Mouse (Mus musculus): ENCODE results near the gene D7Ertd443e.
A peak's percentile ranks its signal among the peaks of the same experiment; 100 is the strongest.

The D7Ertd443e gene

DNA sequence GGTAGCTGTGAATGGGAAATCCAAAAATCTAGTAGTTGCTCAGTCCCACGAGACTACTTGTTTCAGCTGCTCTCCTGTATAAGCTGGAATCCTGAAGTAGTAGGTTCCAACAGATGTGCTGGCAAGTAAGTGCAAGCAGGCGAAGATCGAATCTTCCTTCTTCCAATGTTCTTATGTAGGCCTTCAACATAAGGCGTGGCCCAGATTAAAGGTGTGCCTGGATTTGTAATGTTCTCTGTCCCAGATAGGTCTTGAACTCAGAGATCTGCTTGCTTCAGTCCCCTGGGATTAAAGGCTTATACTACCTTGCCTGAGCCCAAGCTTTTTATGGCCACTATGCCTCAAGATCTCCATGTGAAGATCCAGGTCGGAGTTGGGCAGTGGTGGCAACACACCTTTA lies at the start of gene D7Ertd443e:
D7Ertd443e (minus strand) TSS at position 101 of the 400 bp plus-strand sequence.
- DNase-seq (ENCODE audit: low read depth), result no peak

DNA sequence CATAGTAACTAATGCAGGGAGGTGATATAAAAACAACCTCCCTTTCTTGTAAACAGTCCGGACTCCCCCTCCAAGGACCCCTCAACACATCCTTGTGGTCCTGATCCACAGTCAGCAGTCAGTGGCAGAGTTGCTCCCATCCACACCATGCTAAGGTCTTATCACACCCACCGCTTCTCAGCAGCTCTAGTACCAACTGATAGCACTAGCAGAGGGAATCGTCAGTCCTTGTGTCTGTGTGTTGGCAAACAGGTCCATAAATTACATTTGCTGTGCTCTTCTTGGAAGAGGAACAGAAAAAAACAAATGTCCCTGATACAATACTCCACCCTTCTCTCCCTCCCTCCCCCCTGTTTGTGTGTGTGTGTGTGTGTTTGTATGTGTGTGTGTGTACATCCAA lies 46.2 kb upstream of the D7Ertd443e start:
- no peak for DNase-seq (ENCODE audit: low read depth)

DNA sequence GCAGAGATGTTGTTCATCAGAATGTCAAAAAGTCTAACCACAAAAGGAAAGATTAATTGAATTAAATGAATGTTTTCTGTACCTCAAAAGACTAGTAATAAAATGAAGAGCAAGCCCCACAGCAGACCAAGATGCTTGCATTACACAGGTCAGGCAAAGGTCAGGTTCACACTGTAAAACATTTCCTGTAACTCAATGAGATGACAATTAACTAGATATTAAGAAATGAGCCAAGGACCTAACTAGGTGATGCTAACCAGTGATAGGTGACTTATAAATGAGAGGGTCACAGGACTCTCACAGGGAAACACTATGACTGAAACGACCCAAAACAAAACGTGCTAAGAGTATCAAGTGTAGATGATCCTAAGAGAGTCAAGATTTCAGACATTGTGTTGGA lies 43.2 kb upstream of the D7Ertd443e start:
- DNase-seq (ENCODE audit: low read depth), result no peak

DNA sequence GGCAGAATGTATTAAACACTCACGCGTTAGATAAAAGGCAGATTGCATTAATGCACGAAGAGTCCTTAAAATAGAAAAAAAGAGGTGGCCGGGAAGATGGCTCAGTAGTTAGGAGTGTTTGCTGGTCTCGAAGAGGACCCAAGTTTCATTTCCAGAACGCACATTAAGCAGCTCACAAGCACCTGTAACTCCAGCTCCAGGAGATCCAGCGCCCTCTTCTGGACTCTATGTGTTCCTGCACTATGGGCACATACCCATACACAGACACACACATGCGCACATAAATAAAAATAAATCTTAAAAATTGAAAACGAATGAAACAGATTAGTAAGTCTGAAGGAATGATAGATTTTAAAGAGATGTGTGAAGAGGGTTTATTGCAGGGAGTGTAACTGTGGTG lies 29.6 kb upstream of the D7Ertd443e start:
- no peak for DNase-seq (ENCODE audit: low read depth)

DNA sequence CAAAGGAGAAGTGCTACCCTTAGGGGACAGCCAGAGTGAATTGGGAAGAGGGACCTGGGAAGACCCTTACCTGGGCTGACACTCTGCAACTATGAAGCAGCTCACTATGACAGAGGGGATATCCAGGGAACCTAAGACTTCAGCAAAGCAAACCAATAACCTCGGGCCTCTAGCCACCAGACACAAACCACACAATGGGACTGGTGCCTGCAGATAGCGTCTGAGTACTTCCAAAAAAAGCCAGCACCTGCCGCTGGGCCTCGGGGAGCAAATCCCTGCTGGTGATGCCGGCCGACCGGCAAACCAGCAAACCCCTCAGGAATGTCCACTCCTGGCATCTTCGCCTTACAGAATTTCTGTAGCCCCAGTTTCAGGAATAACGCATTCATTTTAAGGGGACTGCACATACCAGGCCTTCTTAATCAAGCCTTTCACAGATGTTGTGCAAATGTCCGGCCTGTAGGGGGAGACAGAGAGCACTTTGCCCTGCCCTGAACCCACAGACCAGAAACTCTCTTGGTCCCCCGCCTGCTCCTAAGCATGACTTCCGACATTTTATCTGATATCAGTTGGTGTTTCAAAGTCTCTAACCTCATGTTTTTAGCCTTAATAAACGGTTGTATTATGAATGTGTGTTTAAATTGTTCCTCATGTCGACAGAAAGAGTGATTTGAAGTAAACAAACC lies 28.7 kb upstream of the D7Ertd443e start:
- DNase-seq (ENCODE audit: low read depth), result peak; percentile 1

DNA sequence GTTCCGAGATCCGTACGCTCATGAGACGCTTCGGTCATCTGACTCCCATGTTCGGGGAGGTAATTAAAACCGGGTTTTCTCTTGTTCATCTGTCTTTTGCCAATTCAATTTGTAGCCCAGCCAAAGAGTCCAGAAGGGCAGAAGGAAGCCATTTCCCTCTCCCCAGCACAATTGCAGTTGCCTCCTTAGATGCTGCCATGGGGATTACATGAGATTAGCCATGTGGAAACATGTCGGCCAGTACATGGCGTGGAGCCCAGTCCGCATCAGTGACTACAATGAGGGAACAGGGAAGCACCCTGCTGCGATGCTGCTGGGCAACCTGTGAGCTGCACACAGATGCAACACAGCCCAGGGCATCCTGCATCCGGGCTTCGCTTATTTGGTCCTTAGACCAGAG lies 23.2 kb upstream of the D7Ertd443e start:
- no peak for DNase-seq (ENCODE audit: low read depth)

DNA sequence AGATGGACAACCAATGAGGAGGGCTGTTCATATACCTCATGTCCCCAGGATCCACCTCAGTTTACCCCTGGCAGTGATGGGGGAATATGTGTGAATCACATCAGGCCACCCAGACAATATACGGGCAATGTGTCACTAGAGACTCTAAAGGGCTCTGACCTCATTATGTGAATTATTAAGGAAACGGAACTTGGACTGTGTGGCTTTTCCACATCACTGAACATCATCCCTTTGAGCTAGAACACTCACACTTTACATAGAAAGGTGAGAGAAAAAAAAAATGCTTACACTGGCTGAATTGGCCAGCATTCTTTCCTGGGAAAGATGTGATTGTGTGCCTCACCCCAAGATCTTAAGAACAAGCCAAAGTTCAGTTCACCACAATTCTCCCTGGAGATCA lies 15.3 kb upstream of the D7Ertd443e start:
- no peak for DNase-seq (ENCODE audit: low read depth)

DNA sequence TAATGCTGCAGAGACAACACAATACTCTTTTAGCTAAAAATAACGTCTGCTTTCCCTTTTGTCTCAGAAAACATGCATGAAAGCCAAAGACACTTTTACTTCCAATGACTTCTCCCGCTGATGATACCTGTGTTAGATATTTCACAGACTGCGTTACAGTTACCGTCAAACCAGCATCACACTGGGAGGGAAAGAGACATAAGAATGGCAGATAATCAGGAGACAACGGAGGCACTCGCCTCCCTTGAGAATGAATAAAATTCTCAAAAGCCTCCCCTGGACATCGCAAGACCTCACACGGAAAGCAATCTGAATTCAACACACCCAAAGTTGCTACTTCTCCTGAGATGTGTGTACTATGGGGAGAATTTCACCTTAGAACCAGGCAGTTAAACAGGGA lies 11.3 kb upstream of the D7Ertd443e start:
- DNase-seq (ENCODE audit: low read depth), result no peak

DNA sequence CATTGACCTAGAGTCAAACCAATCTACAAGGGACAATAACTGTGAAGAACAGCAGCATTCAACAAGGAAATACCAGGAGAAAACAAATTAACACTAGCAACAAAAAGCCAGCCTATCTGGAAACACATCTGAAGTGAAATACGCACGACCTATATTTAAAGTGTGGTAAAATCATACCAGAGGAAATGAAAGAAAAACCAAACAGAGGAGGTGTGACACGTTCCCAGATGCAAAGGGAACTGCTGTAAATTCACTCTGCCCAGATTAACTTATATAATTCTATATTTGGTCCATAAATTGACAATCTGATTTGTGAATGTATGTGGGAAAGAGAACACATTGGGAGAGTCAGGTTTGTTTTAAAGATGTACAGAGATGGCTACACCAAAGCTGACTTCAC lies 2.7 kb downstream of the D7Ertd443e start:
- no peak for DNase-seq (ENCODE audit: low read depth)

DNA sequence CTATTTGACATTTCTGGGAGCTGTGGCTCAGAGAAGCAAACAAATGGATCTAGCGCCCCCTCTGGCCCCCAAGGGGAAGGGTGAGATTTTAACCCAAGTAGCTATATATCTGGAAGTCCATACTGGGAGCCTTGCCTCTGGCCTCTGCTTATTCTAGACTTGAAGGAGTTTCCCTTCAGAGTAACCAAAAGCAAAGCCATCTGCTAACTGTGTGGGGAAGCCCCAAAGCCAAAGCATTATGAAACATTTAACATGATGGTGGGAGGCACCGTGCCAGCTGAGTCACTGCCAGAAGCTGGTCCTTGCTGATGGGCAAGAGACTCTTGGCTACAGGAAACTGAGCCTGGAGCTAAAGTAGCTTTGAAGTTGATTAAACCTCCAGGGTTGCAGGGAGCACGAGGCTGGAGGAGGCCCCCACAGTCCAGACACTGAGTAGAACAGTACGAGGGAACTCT lies 4.0 kb downstream of the D7Ertd443e start:
- DNase-seq (ENCODE audit: low read depth), result no peak

DNA sequence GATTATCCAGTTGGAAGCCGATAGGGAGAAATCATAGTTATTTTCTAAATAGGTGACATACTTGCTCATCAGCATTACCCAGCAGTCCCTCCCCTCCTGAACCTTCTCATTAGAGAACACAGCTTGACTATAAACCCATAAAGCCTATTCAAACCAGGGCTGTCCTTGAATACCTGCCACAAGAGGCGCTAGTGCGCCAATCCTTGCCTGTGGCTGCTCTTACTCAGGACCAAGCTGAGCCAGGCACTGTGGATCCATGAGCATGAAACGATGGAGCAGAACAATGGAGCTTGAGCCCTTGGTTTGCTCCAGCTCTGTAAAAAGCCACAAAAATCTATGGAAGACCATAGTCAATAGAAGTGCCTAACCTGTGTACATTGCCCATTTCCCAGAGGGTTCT lies 7.2 kb downstream of the D7Ertd443e start:
- DNase-seq (ENCODE audit: low read depth), result no peak

DNA sequence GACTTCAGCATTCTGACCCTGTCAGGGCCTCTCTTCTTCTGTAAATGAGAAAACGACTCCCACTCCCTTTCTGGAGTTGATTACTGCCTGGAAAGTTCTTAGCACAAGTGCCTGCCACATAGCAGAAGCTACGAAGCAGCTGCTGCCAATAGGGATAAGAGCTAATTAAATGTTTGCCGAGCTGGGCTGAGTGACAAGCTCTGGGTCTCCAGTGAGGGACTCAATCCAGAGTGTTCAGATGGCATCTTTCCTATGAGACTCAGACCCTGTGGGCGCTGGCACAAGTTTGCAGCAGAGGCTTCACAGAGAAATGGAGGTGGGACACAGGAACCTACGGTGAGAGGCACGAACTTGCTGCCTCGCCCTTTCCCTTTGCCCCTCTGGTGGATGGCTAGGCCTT lies 8.7 kb downstream of the D7Ertd443e start:
- no peak for DNase-seq (ENCODE audit: low read depth)

DNA sequence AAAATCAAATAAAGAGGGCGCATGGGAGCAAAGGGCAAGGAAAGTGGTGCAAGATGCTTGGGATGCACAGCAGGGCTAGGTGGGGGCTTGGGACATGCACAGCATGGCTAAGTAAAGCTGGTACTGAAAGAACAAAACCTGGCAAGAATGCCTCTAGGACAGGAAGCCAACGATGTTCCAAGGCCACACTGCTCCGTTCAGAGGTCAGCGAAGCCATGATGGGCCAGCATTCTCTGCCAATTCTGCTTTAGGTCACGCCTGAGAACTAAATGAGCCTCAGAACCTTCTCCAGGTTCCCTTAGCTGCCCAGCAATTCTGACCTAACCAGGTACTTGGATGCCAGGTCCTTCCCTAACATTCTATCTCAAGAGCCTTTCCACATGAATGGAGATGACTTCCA lies 13.2 kb downstream of the D7Ertd443e start:
- DNase-seq (ENCODE audit: low read depth), result no peak

DNA sequence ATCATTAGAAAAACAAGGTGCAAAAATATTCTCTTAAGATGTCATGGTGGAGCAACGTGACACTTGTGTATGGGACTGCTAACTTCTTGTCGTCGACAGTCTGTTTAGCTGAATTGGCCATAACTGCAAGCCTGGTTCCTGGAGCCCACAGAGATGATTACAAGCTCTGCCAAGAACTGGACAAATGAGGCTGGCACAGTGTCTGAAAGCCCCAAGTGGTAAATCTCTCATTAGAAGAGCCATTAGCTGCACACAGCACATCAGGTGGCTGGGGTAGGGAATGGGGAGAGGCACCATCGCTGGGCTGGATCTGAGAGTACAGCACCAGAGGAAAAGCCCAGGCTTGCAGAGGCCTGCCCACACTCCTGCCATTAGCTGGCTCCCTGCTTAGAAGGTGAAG lies 16.2 kb downstream of the D7Ertd443e start:
- no peak for DNase-seq (ENCODE audit: low read depth)

DNA sequence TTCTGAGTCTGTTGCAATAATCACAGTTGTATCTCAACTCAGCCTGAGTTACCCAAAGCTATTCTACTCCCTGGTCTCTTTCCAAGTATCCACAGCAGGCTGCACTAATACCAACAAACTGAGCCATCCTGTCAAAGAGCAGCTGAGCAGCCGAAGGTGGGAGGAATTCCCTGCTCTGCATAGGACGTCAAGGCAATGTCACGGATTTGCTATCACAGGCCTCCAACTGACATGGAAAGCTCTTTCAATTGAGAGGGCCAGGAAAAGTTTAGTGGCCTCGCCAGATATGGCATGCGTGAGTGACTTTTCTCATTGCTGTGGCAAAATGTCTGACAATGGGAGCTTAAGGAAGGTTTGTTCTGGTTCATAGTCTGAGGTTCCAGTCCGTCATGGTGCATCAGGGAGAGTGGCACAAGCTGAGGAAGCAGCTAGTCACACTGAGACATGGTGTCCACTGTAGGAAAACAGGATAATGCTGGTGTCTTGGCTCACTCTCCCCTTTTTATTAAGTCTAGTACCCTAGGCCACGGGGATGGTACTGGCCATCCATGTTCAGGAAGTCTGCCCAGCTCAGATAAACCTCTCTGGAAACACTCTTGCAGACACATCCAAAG lies 23.1 kb downstream of the D7Ertd443e start:
- no peak for DNase-seq (ENCODE audit: low read depth)

DNA sequence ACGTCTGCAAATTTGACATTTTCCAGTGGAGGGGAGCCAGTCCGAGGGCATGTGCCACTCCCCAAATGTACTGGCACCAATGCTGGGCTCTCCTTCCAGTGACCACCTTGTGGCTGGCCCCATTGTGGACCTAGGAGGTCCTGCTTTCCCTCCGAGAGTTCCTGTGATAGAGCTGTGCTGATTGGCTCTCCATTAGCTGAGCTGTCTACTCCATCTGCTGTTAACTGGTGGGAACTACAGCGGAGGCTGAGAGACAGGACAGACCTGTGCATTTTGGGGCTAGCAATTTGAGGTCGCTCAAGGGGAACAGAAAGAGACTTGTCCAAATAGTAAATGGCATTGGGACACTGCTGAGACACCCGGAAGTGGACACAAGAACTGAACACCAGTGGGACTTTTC lies 36.6 kb downstream of the D7Ertd443e start:
- no peak for DNase-seq (ENCODE audit: low read depth)

DNA sequence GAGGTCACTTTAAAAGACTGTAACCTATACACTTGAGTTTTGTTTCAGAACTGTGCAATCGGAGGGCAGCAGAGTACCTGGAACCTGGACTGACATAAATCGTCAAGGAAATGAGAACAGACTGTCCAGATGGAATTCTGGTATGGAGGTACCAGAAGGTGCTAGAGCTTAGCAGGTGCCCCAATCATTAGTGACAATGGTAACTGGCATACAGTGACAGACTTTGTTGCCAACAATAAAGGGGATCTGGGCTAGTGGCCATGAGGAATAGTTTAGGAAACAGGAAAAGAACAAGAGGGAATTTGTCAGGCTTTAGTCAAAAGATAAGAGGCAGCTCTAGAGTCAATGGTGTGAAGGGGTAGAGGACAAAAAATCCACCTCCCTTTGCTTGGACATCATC lies 43.3 kb downstream of the D7Ertd443e start:
- DNase-seq (ENCODE audit: low read depth), result no peak

DNA sequence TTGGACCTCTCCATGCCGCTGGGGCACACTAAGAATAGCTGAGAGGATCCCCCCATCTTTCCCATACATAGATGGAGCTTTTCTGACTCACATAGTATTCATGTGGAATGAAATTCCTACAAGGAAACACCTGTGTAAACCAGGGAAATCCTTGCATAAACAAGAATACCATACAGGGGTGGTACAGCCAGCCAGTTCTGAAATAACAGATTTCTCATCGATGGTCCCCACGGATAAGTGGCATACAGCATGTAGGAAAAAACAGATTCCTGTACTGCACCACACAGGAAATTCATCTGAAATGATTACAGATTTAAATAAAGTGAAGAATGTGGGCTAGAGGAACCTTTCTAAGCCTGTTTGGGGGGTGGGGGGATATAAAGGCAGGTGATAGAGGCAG lies 49.5 kb downstream of the D7Ertd443e start:
- DNase-seq (ENCODE audit: low read depth), result no peak

DNA sequence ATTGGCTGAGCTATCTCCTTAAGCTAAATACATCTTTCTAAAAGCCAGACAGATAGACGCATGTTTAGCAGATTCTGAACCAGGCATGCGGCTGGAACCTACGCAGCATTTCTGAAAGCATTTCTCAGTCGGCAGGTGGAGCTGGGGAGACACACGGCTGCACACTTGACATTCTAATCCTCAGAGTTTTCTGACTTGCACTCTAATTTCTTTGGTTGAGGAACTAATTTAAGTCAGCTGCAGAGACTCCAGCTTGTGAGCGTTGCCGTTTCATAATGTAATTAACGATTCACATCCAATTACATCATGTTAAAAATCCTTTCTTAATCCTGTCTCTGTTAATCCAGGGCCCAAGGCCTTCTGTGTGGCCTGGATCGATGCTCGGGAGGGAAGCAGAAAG lies 64.5 kb downstream of the D7Ertd443e start:
- no peak for DNase-seq (ENCODE audit: low read depth)

DNA sequence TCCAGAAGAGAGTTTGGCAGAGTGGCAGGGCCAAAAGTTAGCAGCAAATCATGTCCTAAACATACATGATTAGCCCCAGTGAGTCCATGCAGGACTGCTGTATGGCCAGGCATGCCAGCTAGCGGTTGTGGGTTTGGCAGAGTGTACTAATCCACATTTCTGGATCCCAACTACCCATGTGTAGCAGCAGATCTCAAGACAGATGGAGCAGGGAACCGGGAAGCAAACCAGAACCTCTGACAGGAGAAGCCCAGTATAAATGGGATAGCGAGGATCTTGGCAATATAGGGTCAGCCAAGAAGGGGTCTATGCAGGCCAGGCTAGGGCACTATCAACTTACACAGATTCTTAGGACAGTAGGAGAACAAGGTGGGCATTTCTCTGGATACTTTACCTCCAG lies 83.4 kb downstream of the D7Ertd443e start:
- no peak for DNase-seq (ENCODE audit: low read depth)

DNA sequence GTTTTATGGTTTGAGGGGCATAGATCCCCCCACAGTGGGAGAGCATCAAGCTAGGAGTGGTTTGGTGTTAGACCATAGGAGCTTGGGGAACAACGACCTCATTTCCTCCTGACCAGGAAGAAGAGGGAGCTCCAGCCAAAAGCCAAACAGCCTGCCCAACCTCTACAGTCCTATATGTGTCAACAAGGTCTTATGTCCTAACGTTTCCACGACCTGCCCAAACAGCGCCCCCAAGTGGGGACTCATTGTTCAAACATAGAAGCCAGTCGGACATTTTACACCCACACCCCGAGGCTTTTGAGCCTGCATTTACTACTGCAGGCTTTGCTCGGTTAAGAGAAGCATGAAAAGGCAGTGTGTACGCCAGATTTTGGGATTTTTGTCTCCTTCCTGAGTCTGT lies 84.2 kb downstream of the D7Ertd443e start:
- no peak for DNase-seq (ENCODE audit: low read depth)

DNA sequence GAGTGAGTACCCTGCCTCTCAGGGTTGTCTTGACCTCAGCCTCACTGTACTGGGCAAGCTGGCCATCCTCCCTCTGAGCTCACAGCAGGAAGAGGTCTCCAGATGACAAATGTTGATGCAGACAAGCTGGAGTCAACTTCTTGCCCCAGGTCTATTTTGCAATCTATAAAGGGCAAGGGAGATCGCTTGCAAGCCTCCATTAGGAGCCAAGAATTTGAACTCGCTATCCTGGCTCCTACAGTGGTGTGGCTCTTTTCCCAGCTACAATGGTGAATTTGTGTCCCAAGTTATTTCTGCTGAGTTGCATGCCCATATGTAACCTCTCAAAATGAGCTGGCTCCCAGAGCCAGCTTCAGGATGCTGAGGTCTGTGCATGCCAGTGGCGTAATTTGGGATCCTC lies 92.7 kb downstream of the D7Ertd443e start:
- no peak for DNase-seq (ENCODE audit: low read depth)

DNA sequence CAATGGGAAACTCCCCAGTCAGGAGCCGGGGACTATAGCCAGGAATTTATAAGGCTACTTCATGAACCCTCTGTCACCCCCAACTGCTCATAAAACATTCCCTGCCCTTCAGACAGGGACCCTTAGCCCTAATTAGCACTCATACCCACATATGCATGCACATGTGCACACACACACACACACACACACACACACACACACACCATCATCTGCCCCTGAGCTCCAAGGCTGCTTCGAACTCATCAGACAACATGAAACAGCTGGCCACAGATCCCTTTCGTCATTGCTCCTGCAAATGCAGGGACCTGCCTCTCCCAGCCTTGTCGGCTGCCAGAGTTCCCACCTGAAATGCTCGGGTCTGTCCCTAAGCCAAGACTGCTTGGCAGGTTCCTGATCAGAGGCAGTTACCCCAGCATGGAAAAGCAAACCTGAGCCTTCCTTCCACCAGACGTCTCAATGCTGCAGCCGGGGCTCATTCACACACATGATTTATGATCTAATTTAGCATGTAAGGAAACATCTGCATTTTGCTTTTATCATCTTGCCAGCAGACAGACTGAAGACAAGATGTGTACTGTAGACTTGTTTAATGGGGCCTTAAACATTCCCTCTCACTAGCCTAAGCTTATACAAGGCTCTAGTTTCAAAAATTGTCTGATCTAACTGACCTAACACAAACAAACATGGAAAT lies 95.7 kb downstream of the D7Ertd443e start:
- DNase-seq (ENCODE audit: low read depth), result no peak

DNA sequence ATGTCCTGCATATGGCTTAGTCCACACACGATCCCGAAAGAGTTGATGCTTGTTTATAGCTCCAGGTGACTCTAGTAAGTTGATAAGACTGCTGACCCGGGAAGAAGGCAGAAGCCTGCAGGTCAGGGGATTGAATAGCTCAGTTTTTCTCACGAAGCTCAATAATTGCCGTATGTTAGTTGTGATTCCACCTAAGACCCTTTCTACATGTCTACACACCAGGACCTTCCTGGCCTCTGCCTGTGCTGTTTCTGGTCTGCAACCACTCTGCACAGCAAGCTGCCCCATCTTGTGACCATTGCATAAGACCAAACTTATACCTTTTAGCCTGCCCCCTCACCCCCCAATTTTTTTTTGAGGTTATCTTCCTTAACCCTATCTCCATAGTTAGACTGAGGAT lies 96.3 kb downstream of the D7Ertd443e start:
- DNase-seq (ENCODE audit: low read depth), result no peak
